Mouse (Mus musculus) lung, adult 2 months (tissue): ENCODE results near the gene Trove2. TPM values are rescaled to one million over a fixed set of nuclear protein-coding genes. Genes with fewer than 3 reads are reported as not detected.
A peak's percentile ranks its signal among the peaks of the same experiment; 100 is the strongest.

ENCODE experiments used
- DNase-seq: peaks from one replicate; pipeline ENCODE4 v3.0.0; 2022
- H3K4me1 ChIP-seq: fragments of 200-500 bp; 2 replicates; pipeline ENCODE4 v1.6.1; 2011; ENCODE audit warnings: low read length; ENCODE audit not compliant: control insufficient read depth, insufficient read depth
- H3K4me3 ChIP-seq: fragments of 200-500 bp; replicated peaks from 2 replicates; pipeline ENCODE3; 2011; ENCODE audit warnings: low read depth, mild to moderate bottlenecking, control low read depth, low read length; ENCODE audit errors: extremely low read depth
- CTCF ChIP-seq: fragments of 200-500 bp; IDR thresholded peaks from 2 replicates; pipeline ENCODE4 v1.5.1; 2011; ENCODE audit warnings: mild to moderate bottlenecking, low read length, control low read depth; ENCODE audit not compliant: insufficient read depth
- POLR2A ChIP-seq: fragments of 200-500 bp; IDR thresholded peaks from 2 replicates; pipeline ENCODE4 v1.6.1; 2011; ENCODE audit warnings: low read depth, mild to moderate bottlenecking, control low read depth, low read length, borderline replicate concordance; ENCODE audit errors: extremely low read depth
- WGBS: fragments of 180-500 bp; shearing (Covaris S2); methylation state at CpG from one replicate; pipeline ENCODE4 v1.1.7; 2018; 5-methylcytosine and 5-hydroxymethylcytosine counted together
- polyA plus RNA-seq: library from polyadenylated mRNA; depleted of rRNA; stranded (reverse); fragments of >200 nt; gene quantifications from 2 replicates; pipeline ENCODE4 v1.2.3, GENCODE M21; 2012

Gene Trove2
- polyA plus RNA-seq, 1 experiment = 5.1 TPM

- 74% methylated on average over 6 of the region's 6 CpGs for WGBS
- no peak for TF ChIP-seq POLR2A
Measured at GRCm38 (mm10) chr1:143773909-143774308, 3.0 kb downstream of the Trove2 start.

GRCm38 (mm10) chr1:143773082-143773481 lies 3.8 kb downstream of the Trove2 start:
- TF ChIP-seq POLR2A (no peak), CTCF (no peak)
- Histone ChIP-seq H3K4me1 (peaks cover 10% of the 10 kb centered on the region), H3K4me3 (no peak overlapping the region)
- WGBS = 71% methylated on average over 7 of the region's 7 CpGs
- DNase-seq = no peak

More at GRCm38 (mm10) chr1:143773909-143774308, 3.0 kb downstream of the Trove2 start:
- no peak overlapping the region for H3K4me3 ChIP-seq
- DNase-seq = no peak
- H3K4me1 ChIP-seq = peaks cover 10% of the 10 kb centered on the region

- no peak for TF ChIP-seq CTCF
- WGBS = 33% methylated on average over 20 of the region's 20 CpGs
- peak; percentile 36 for DNase-seq
- Histone ChIP-seq H3K4me3 (peak overlapping the region; percentile 62), H3K4me1 (peaks cover 10% of the 10 kb centered on the region)
Measured at GRCm38 (mm10) chr1:143770444-143771109, 6.3 kb downstream of the Trove2 start.

GRCm38 (mm10) chr1:143766238-143766637 lies 10.6 kb downstream of the Trove2 start:
- 74% methylated on average over 6 of the region's 6 CpGs for WGBS
- TF ChIP-seq POLR2A (no peak), CTCF (no peak)
- no peak for DNase-seq
- Histone ChIP-seq H3K4me1 (peaks cover 10% of the 10 kb centered on the region), H3K4me3 (no peak overlapping the region)

- Histone ChIP-seq H3K4me3 (no peak overlapping the region), H3K4me1 (peaks cover 10% of the 10 kb centered on the region)
- DNase-seq = no peak
- no peak for TF ChIP-seq CTCF
- no peak for TF ChIP-seq POLR2A
- 71% methylated on average over 4 of the region's 4 CpGs for WGBS
Measured at GRCm38 (mm10) chr1:143765801-143766200, 11.1 kb downstream of the Trove2 start.

- TF ChIP-seq CTCF (no peak), POLR2A (no peak)
- no peak for DNase-seq
- Histone ChIP-seq H3K4me3 (no peak overlapping the region), H3K4me1 (no peaks in the 10 kb centered on the region)
- 50% methylated on average over 1 of the region's 1 CpGs for WGBS
Measured at GRCm38 (mm10) chr1:143764443-143764842, 12.4 kb downstream of the Trove2 start.

GRCm38 (mm10) chr1:143762159-143762558 lies 14.7 kb downstream of the Trove2 start:
- no peak for DNase-seq
- Histone ChIP-seq H3K4me3 (no peak overlapping the region), H3K4me1 (no peaks in the 10 kb centered on the region)
- WGBS = 89% methylated on average over 8 of the region's 8 CpGs
- TF ChIP-seq POLR2A (no peak), CTCF (no peak)

- no peak for DNase-seq
Measured at GRCm38 (mm10) chr1:143745871-143746270, 31.0 kb downstream of the Trove2 start.

GRCm38 (mm10) chr1:143742186-143742585 lies 34.7 kb downstream of the Trove2 start:
- H3K4me3 ChIP-seq = no peak overlapping the region
- TF ChIP-seq CTCF = no peak
- no peak for TF ChIP-seq POLR2A
- no peak for DNase-seq
- H3K4me1 ChIP-seq = no peaks in the 10 kb centered on the region
- WGBS = 92% methylated on average over 6 of the region's 6 CpGs

More at GRCm38 (mm10) chr1:143745871-143746270, 31.0 kb downstream of the Trove2 start:
- 90% methylated on average over 10 of the region's 10 CpGs for WGBS
- TF ChIP-seq POLR2A (no peak), CTCF (no peak)
- no peak overlapping the region for H3K4me3 ChIP-seq
- H3K4me1 ChIP-seq = no peaks in the 10 kb centered on the region

GRCm38 (mm10) chr1:143741331-143741730 lies 35.5 kb downstream of the Trove2 start:
- H3K4me1 ChIP-seq = no peaks in the 10 kb centered on the region
- TF ChIP-seq POLR2A (no peak), CTCF (no peak)
- no peak overlapping the region for H3K4me3 ChIP-seq
- no peak for DNase-seq
- WGBS = 77% methylated on average over 5 of the region's 5 CpGs
